Mouse (Mus musculus) E14TG2a.4 (cell line): ENCODE measurements around the gene Akap13.

ENCODE experiments used
- H3K27me3 ChIP-seq: 2 replicates; pipeline ENCODE4 v1.6.1; 2014; ENCODE audit warnings: low read length, control low read depth; ENCODE audit not compliant: insufficient read depth
- H3K36me3 ChIP-seq: 2 replicates; pipeline ENCODE4 v1.6.1; 2014; ENCODE audit warnings: low read length, control low read depth; ENCODE audit not compliant: insufficient read depth
- H3K4me1 ChIP-seq: replicated peaks from 2 replicates; pipeline ENCODE4 v1.6.1; 2014; ENCODE audit warnings: low read depth, low read length, control low read depth
- H3K4me3 ChIP-seq: replicated peaks from 2 replicates; pipeline ENCODE4 v1.5.1; 2014; ENCODE audit warnings: mild to moderate bottlenecking, low read length
- H3K9me3 ChIP-seq: 2 replicates; pipeline ENCODE4 v1.6.1; 2014; ENCODE audit warnings: low read length, control low read depth
- CTCF ChIP-seq: conservative IDR thresholded peaks from 2 replicates; pipeline ENCODE4 v1.5.1; 2014; ENCODE audit warnings: low read length
- NANOG ChIP-seq: IDR thresholded peaks from 2 replicates; pipeline ENCODE4 v1.6.1; 2014; ENCODE audit warnings: borderline replicate concordance, low read length, mixed read lengths
- POU5F1 ChIP-seq: IDR thresholded peaks from 2 replicates; pipeline ENCODE4 v1.6.1; 2014; ENCODE audit warnings: low read length, borderline replicate concordance

Gene Akap13

DNA sequence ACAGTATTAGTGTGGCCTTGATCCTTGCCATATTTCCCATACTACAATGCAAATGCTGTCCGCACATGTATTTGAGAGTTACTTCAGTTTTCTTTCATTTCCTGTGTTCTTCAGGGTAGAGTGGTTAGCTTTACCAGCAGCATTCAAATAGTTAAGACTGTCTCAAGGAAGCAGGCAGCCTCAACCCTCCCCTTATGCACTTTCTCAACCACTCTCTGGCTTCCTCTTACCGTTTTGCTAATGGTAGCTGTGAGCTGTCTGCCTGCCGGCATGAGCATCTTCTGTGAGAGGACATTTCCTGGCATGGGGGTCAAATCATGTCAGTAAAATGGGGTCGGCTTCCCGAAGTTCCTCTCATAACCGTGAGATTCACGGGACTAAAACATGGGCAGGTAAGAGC is 246.4 kb downstream of the Akap13 start:
- no peak overlapping the region for H3K4me3 ChIP-seq
- no peak for TF ChIP-seq NANOG
- TF ChIP-seq POU5F1 = no peak
- TF ChIP-seq CTCF = no peak
- no peaks in the 10 kb centered on the region for H3K9me3 ChIP-seq
- no peaks in the 10 kb centered on the region for H3K27me3 ChIP-seq
- H3K4me1 ChIP-seq = no peaks in the 10 kb centered on the region
- peaks cover 22% of the 10 kb centered on the region for H3K36me3 ChIP-seq

DNA sequence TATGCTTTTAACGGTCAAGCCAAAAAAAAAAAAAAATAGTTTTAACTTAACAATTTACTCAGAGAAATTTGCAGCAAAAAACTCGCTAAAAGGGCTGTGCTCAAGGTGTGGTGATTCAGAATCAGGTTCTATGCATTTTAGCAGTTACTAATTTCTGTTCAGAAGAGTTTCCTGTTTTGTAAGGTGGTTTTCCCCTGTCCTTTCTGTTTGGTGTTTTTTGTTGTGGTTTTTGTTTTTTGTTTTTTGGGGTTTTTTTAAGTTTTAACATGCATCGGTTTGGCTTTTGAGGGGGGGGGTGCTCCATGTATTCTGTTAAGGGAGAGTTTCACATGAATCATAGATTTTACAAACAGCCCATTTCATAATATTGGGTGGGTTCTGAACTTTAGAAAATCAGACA is 247.0 kb downstream of the Akap13 start:
- Histone ChIP-seq H3K4me3 (no peak overlapping the region), H3K9me3 (no peaks in the 10 kb centered on the region), H3K27me3 (no peaks in the 10 kb centered on the region), H3K36me3 (peaks cover 20% of the 10 kb centered on the region), H3K4me1 (no peaks in the 10 kb centered on the region)
- no peak for TF ChIP-seq NANOG
- TF ChIP-seq CTCF = no peak
- no peak for TF ChIP-seq POU5F1

DNA sequence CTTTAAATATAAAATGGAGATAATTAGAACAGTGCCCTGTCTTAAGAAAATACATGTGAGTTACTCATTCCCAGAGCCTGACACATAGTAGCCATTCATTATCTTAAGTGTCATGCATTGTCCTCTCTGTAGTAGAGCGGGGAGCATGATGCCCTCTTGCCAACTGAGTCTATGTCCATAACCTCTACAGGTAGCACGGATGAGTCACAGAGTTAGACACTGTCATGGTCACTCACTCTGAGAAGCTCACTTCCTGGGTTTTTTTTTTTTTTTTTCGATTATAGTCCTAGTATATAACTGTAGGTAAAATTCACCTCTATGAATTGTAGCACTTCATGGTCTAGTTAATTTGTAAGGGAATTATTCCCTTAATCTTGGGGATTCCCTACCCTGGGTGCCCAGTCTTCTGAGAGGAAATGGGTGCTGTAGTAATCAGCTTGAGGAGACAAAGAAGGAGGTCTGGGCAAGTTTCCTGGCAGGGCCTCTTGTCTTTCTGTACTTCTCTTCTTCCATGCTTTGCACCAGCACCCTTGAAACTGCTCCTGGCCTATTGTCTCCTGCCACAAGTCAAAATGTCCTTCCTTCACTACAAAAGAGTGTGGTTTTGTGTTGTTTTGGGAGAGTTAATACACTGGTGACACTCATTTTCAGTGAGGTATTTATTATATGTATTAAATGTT is 247.8 kb downstream of the Akap13 start:
- H3K9me3 ChIP-seq = no peaks in the 10 kb centered on the region
- peaks cover 19% of the 10 kb centered on the region for H3K36me3 ChIP-seq
- H3K4me3 ChIP-seq = no peak overlapping the region
- H3K4me1 ChIP-seq = no peaks in the 10 kb centered on the region
- TF ChIP-seq POU5F1 = no peak
- H3K27me3 ChIP-seq = no peaks in the 10 kb centered on the region

DNA sequence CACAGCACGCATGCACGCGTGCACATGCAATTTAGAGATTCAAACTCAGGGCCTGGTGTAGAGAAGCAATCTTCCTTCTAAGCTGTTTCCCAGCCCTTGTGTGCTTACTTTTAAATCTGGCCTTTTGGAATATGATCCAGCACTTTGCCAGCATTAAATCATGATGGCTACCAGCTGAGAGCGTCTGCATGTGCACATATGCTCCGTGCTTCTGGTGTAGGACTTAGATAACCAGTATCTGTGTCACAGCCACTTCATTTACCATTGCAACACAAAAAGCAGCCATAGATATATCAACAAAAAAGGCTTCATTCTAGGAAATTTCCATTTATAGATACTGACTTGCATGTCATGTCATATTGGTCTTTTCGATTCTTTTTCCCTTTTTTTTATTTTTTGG is 249.5 kb downstream of the Akap13 start:
- Histone ChIP-seq H3K36me3 (peaks cover 19% of the 10 kb centered on the region), H3K4me1 (no peaks in the 10 kb centered on the region), H3K9me3 (no peaks in the 10 kb centered on the region), H3K27me3 (no peaks in the 10 kb centered on the region), H3K4me3 (no peak overlapping the region)
- TF ChIP-seq POU5F1 (no peak), CTCF (no peak), NANOG (no peak)

DNA sequence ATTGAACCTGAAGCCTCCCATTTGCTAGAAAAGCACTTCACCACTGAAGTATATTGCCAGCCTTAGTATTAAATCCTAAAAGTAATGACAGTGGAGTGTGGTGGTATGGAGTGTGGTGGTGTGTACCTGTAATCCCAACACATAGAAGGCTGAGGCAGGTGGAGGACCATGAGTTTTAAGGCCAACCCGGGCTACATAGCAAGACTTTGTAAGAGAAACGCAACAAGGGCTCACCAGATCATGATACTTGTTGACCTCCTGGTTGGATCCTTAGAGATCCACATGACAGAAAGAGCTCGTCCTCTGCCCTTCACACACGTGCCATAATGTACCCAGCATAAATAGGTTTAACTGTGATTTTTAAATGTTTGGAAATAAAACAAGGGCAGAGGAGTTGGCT is 254.6 kb downstream of the Akap13 start:
- H3K27me3 ChIP-seq = no peaks in the 10 kb centered on the region

DNA sequence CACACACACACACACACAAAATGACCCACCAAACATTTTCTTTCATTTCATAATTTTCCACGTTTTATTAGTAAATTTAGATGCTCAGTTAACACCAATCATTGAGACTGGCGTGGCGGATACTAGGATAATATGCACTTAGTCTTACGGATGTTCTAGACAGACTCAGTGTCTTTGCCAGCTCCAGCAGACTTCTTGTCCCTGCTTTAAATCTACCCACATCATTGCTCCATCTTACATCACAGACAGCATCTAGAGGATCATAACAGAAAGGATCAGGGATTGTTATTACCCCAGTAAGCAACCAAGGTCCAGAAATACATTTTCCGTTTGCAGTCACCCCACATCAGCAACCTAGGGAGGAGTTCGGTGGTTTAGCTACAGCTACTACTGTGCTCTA is 255.6 kb downstream of the Akap13 start:
- Histone ChIP-seq H3K4me3 (no peak overlapping the region), H3K4me1 (no peaks in the 10 kb centered on the region), H3K36me3 (peaks cover 5% of the 10 kb centered on the region; the same call in 1 of the 2 replicates), H3K9me3 (no peaks in the 10 kb centered on the region), H3K27me3 (no peaks in the 10 kb centered on the region)
- no peak for TF ChIP-seq POU5F1
- no peak for TF ChIP-seq NANOG
- TF ChIP-seq CTCF = no peak

More for the DNA sequence above, 254.6 kb downstream of the Akap13 start:
- Histone ChIP-seq H3K4me1 (no peaks in the 10 kb centered on the region), H3K9me3 (no peaks in the 10 kb centered on the region), H3K4me3 (no peak overlapping the region), H3K36me3 (peaks cover 10% of the 10 kb centered on the region; the same call in 1 of the 2 replicates)
- no peak for TF ChIP-seq POU5F1

DNA sequence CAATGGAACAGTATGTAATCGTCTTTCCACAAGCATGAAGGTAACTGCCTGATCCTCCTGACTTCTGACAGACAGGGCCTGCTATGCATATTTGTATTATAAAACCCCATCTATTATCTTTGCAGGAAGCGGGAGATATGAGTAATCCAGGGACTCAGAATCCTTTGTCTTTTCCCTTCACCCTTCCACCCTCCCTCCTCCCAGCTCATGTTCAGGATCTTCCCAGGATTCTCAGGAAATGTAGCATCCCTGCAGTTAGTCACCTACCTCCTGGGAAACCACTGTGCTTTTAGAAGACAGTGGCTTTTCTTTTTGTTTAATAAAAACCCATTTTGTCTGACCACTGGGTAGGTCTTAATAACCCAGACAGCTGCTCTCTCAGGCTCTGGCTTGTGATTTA is 256.1 kb downstream of the Akap13 start:
- TF ChIP-seq POU5F1 = no peak
- no peak for TF ChIP-seq NANOG
- no peak for TF ChIP-seq CTCF
- Histone ChIP-seq H3K36me3 (peaks cover under 1% of the 10 kb centered on the region; the same call in 1 of the 2 replicates), H3K9me3 (no peaks in the 10 kb centered on the region), H3K4me1 (no peaks in the 10 kb centered on the region), H3K27me3 (no peaks in the 10 kb centered on the region), H3K4me3 (no peak overlapping the region)

DNA sequence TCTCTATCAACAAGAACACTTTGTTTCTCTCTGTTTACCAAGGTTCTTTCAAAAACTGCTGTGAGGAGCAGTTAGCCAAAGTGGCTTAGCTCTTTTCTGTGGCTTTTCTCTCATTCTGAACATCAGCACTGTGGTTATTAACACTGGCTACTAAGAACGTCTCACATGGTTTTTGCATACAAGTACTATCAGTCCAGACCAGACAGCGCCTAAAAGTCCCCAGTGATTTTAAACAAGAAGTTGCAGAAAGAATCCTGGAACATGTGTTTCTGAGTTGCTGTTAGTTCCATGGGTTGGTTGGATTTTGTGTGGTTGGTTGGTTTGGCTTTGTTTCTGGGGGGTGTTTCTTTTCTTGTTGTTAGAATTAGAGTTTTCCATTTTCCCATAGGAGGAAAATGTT is 257.5 kb downstream of the Akap13 start:
- Histone ChIP-seq H3K36me3 (no peaks in the 10 kb centered on the region), H3K4me1 (no peaks in the 10 kb centered on the region), H3K4me3 (no peak overlapping the region), H3K9me3 (no peaks in the 10 kb centered on the region), H3K27me3 (no peaks in the 10 kb centered on the region)
- no peak for TF ChIP-seq NANOG
- TF ChIP-seq CTCF = no peak
- no peak for TF ChIP-seq POU5F1

DNA sequence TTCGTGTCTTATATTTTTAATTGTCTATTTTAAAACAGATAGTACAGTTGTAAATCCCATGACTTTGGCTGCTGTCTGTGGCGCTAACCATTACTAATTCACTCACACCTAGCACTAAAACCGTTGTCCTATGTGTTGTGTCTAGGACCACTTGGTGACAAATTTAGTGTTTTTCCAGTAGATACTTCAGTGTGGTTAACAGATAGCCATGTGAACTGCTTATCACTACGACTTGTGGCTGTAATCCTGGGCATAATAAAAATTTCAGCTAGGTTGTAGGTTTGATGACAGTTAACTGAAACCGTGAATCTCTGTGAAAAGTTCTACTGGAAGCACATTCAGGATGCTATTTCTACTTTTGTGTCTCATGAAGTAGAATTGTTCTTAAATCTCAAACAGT is 258.6 kb downstream of the Akap13 start:
- Histone ChIP-seq H3K36me3 (no peaks in the 10 kb centered on the region), H3K4me3 (no peak overlapping the region), H3K4me1 (no peaks in the 10 kb centered on the region), H3K27me3 (no peaks in the 10 kb centered on the region), H3K9me3 (no peaks in the 10 kb centered on the region)
- no peak for TF ChIP-seq POU5F1
- no peak for TF ChIP-seq NANOG
- TF ChIP-seq CTCF = no peak
